Mouse (Mus musculus): Measurements from ENCODE around the gene C4b.

Gene C4b

DNA sequence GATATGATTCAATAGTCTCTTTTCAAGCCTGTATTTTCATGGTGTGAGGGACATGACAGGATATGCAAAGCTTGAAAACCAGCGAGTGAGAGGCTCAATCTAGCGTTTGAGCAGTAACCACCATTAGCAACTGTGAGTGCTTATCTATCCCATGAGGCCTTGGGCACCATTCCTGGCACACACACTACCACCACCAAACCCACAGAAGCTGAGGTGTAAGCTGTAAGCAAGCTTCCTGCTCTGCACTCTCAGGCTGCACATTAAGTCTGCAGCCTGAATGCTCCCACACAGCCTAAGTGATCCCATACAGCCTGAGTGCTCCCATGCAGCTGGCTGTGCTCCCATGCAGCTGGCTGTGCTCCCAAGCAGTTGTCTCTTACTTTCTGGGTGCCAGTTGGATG, 43.0 kb downstream of the C4b start:
- DNase-seq: no peak

DNA sequence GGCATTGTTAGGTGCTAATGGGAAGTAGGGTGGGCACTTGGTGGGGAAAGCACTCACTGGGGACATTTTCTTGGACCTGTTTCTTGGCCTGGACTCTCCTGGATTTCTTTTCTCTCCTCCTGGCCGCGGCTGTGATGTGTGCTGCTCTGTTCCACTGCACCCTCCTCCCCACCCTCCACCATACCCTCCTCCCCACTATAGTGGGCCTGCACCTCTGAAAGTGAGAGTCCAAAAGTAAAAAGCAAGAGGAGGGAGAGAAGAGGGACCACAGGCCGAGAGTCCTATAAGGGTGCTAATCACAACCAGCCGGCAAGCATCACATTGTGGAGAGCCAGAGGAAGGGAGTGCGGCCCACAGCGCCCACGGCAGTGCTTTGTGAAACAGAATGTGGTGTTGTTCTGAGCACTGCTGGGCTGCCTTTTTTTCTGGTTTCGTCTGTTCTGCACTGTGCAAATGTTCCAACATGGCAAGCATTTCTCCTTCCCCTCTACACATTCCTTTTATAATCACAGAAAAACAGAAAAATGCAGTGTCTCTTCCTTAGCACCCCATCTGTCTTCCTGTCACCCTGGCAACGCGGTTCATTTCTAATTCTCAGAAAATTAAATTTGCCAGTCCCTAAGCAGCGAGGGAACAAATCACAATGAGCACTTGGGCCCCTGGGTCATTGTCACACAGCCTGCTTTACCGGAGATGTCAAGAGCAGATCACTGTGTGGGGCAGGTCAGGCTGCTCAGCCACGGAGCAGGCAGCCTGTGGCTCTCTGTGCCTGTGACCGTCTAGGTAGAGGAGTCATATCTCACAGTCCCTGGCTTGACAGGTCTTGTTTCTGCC, 43.9 kb downstream of the C4b start:
- no peak for DNase-seq

- peak; percentile 67 to 76 for DNase-seq
These were observed 50.8 kb downstream of the C4b start for GRCm38 (mm10) chr17:34692906-34693305.

GRCm38 (mm10) chr17:34690458-34690857, 53.2 kb downstream of the C4b start:
- peak; percentile 54 to 72 for DNase-seq

- DNase-seq: no peak
These were observed 54.8 kb downstream of the C4b start for GRCm38 (mm10) chr17:34688889-34689288.

DNA sequence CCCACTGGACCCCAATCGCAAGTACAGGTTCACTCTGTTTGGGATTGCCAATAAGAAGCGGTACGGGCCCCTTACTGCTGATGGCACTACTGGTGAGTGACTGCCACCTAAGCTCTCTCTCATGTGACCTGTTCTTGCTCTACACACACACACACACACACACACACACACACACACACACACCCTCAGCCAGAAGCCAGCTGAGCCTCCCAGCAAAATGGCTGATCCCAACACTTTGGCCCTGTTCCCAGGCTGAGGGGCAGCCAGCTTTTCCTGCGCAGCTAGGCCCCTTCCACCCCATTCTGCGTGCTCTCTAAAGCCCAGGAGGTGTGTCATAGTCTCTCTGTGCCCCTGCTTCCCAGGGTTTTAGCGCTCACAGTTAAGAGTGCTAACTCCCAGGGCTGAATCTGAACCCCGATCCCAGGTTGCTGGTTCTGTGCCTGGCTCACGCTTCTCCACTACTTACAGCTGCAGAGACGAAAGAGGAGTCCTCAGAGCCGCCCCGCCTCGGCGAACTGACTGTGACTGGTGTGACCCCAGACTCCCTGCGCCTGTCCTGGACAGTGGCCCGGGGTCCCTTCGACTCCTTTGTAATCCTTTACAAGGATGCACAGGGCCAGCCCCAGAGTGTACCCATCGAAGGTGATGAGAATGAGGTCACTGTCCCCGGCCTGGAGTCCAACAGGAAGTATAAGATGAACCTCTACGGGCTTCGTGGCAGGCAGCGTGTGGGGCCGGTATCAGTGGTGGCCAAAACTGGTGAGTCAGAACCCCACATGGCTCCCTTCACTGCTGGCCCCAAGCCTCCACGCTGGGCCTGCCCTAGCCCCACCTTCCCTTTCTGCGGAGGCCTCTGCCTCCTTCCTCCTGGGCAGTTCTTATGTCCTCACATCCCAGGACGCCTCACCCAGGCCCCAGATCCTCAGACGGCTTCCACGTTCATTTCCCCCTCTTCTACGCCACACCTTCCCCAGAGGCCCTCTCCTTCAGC, 58.3 kb downstream of the C4b start:
- DNase-seq: peak; percentile 73 to 81

GRCm38 (mm10) chr17:34684253-34684893, 59.3 kb downstream of the C4b start:
- no peak for DNase-seq

- DNase-seq: no peak
These were observed 59.9 kb downstream of the C4b start for GRCm38 (mm10) chr17:34683686-34684220.

DNA sequence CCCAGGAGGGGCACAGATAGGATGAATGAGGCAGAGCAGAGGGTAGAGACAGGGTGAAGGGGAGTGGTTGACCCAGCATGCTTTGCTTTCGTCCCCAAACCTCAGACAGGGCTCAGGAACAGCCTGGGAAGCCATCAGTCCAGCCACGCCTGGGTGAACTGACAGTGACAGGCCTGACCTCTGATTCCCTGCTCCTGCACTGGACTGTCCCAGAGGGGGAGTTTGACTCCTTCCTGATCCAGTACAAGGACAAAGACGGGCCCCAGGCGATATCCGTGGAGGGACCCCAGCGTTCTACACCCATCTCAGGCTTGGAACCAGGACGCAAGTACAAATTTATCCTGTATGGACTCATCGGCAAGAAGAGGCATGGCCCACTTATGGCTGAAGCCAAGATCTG, 60.5 kb downstream of the C4b start:
- no peak for DNase-seq

GRCm38 (mm10) chr17:34681881-34682536, 61.7 kb downstream of the C4b start:
- peak in 1 of 2 experiments; percentile 41 for DNase-seq

- peak; percentile 39 to 49 for DNase-seq
These were observed 62.5 kb downstream of the C4b start for GRCm38 (mm10) chr17:34681132-34681571.

- no peak for DNase-seq
These were observed 63.1 kb downstream of the C4b start for GRCm38 (mm10) chr17:34680621-34681020.

DNA sequence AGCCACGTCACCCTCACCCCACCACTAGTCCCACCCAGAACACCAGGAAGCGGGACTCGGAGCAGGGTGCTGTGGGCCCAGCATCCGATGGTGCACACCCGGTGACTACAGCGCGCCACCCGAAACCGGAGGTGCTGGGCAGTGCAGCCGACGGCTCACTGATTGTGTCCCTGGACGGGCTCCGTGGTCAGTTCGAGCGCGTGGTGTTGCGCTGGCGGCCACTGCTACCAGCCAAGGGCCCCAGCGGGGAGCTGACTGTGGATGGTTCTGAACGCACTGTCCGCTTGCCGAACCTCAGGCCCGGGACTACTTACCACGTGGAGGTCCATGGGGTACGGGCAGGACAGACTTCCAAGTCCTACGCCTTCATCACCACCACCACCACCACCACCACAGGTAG, 63.5 kb downstream of the C4b start:
- DNase-seq: no peak

All from kidney, postnatal 4 days (tissue).